Mouse (Mus musculus) E14TG2a.4 (cell line): ENCODE measurements around the gene Elmo1.

Experiments
- H3K27me3 ChIP-seq: 2 replicates; pipeline ENCODE4 v1.6.1; 2014; ENCODE audit warnings: low read length, control low read depth; ENCODE audit not compliant: insufficient read depth
- H3K36me3 ChIP-seq: 2 replicates; pipeline ENCODE4 v1.6.1; 2014; ENCODE audit warnings: low read length, control low read depth; ENCODE audit not compliant: insufficient read depth
- H3K4me1 ChIP-seq: replicated peaks from 2 replicates; pipeline ENCODE4 v1.6.1; 2014; ENCODE audit warnings: low read depth, low read length, control low read depth
- H3K4me3 ChIP-seq: replicated peaks from 2 replicates; pipeline ENCODE4 v1.5.1; 2014; ENCODE audit warnings: mild to moderate bottlenecking, low read length
- H3K9me3 ChIP-seq: 2 replicates; pipeline ENCODE4 v1.6.1; 2014; ENCODE audit warnings: low read length, control low read depth
- CTCF ChIP-seq: conservative IDR thresholded peaks from 2 replicates; pipeline ENCODE4 v1.5.1; 2014; ENCODE audit warnings: low read length
- NANOG ChIP-seq: IDR thresholded peaks from 2 replicates; pipeline ENCODE4 v1.6.1; 2014; ENCODE audit warnings: borderline replicate concordance, low read length, mixed read lengths
- POU5F1 ChIP-seq: IDR thresholded peaks from 2 replicates; pipeline ENCODE4 v1.6.1; 2014; ENCODE audit warnings: low read length, borderline replicate concordance

The Elmo1 gene

DNA sequence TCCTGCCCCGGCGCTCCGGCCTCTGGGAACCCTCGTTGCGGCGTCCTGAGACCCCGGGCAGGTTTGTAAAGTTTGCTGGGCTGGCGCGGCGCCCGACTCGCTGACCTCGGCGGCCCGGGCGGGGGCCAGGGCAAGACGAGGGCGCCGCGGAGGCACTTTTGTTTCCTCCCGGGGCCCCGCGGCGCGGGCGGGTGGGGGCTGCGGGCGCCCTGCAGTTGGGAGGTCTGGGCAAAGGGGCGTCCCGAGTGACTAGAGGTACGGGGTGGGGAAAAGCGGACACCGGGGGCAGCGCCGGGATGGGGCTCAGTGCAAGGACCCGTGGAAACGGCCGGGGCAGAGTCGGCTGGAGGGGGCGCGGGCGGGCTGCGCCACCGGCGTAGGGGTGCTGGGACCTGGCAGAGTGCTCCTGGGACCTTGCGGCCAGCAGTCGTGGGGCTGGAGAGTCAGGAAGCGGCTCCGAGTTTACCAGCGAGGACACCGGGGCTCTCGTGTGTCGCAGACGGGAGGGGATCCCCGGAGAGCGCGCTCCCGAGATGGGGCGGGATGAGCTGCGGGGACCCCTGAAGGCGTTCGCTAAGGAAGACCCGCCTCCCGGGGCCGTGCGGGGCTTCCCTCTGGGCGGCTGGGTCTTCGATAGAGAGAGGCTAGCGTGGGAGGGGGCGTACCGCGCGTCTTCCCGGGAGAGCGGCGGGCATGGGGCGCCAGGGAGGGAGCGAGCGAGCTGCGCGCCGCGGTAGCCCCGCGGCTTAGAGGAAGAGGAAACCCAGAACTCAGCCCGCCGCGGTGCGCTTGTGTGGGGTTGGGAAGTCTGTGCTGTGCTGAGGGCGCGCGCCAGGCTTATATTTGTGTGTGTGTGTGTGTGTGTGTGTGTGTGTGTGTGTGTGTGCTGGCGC lies 561 bp downstream of the Elmo1 start:
- Histone ChIP-seq H3K36me3 (no peaks in the 10 kb centered on the region), H3K4me3 (peak overlapping the region; percentile 92), H3K9me3 (no peaks in the 10 kb centered on the region), H3K4me1 (peaks cover 25% of the 10 kb centered on the region), H3K27me3 (peaks cover 42% of the 10 kb centered on the region)
- TF ChIP-seq CTCF (no peak), POU5F1 (no peak), NANOG (no peak)

- TF ChIP-seq POU5F1 (no peak), NANOG (no peak), CTCF (no peak)
- no peaks in the 10 kb centered on the region for H3K36me3 ChIP-seq
- peaks cover 42% of the 10 kb centered on the region for H3K27me3 ChIP-seq
- H3K9me3 ChIP-seq, result no peaks in the 10 kb centered on the region
- H3K4me3 ChIP-seq, result peak overlapping the region; percentile 92
- H3K4me1 ChIP-seq, result peaks cover 31% of the 10 kb centered on the region
These were observed 1.2 kb downstream of the Elmo1 start for GRCm38 (mm10) chr13:20091604-20091926.

- Histone ChIP-seq H3K27me3 (peaks cover 42% of the 10 kb centered on the region), H3K36me3 (no peaks in the 10 kb centered on the region), H3K4me3 (no peak overlapping the region), H3K9me3 (no peaks in the 10 kb centered on the region), H3K4me1 (peaks cover 39% of the 10 kb centered on the region)
- TF ChIP-seq CTCF (no peak), POU5F1 (no peak), NANOG (no peak)
These were observed 1.9 kb downstream of the Elmo1 start for GRCm38 (mm10) chr13:20092301-20092700.

GRCm38 (mm10) chr13:20093307-20094045 lies 3.1 kb downstream of the Elmo1 start:
- Histone ChIP-seq H3K27me3 (peaks cover 36% of the 10 kb centered on the region), H3K9me3 (no peaks in the 10 kb centered on the region), H3K36me3 (no peaks in the 10 kb centered on the region), H3K4me1 (peaks cover 51% of the 10 kb centered on the region), H3K4me3 (peak overlapping the region; percentile 18; the same call in 1 of the 2 replicates)
- no peak for TF ChIP-seq POU5F1
- no peak for TF ChIP-seq NANOG
- no peak for TF ChIP-seq CTCF

DNA sequence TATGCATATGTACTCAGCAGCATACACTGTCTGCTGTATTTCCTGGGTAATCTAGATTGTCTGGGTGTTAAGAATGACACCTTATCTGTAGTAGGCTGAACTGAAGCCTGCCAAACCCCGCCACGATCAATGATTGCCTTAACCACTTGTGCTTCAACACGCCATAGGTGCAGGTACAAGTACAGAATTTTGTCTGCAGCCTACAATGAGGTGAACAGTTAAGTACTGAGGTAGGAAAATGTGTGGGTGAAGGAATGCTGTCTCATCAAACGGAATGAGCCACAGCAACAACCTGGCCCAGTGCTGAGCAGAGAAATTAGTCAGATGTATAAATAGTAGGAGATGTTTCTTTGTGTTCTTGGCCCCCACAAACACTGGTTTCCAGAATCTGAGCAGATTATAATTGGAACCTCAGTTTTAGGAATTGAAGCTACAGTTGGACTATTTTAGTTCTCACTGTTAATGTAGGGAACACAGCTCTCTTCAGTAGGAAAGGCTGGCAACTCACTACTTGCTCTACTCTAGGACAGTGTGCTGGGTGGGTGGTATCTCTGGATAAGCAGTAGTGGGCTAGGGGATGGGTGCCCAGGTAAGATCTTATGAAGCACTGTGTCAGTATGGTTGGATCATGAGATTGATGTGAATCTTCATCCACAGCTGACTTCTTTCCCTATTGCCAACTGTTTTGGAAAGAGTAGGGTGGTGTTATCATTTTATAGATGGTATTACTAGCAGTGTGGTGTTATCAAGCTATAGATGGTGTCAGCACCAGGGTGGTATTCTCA lies 4.7 kb downstream of the Elmo1 start:
- Histone ChIP-seq H3K9me3 (no peaks in the 10 kb centered on the region), H3K4me1 (peaks cover 61% of the 10 kb centered on the region), H3K27me3 (peaks cover 26% of the 10 kb centered on the region), H3K4me3 (no peak overlapping the region), H3K36me3 (no peaks in the 10 kb centered on the region)
- TF ChIP-seq NANOG (no peak), POU5F1 (no peak), CTCF (no peak)

- H3K36me3 ChIP-seq, result no peaks in the 10 kb centered on the region
- no peak for TF ChIP-seq NANOG
- no peak for TF ChIP-seq POU5F1
- no peak for TF ChIP-seq CTCF
These were observed 6.7 kb downstream of the Elmo1 start for GRCm38 (mm10) chr13:20097006-20097617.

DNA sequence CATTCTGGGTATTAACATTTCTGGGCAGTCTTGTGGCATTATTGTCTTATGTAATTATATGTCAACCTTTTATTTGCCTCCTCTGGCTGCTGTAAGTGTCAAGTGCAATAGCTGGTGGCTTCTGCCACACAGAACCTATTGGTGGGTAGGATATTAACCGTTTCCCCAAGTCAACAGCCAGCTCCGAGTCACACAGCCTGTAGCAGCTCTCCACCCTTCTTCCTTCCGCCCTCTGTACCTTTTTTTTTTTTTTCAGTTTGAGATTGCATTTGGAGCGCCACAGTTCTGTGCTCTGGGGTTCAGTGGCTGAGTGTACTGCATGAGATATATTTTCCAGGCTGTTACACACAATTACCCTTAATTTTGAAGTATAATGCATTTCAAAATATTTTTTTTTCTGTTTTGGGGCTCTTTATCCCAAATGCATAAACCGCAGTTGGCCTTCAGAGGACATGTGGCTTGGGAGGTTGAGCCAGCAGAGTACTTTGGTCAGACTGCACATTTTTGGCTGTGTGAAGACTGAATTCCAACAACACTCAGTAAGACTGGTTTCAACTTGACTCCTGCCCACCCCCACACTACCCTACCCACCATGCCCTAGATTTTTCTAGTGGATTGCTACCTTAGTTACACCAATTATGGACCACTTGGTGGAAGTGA lies 7.7 kb downstream of the Elmo1 start:
- no peaks in the 10 kb centered on the region for H3K9me3 ChIP-seq
- H3K36me3 ChIP-seq, result no peaks in the 10 kb centered on the region
- no peak for TF ChIP-seq POU5F1
- no peak for TF ChIP-seq CTCF
- no peak for TF ChIP-seq NANOG
- H3K27me3 ChIP-seq, result peaks cover 11% of the 10 kb centered on the region; the same call in 1 of the 2 replicates
- 0 out of 2 replicates have a peak overlapping the region, but pooled peaks have one; percentile 18 for H3K4me3 ChIP-seq
- H3K4me1 ChIP-seq, result peaks cover 69% of the 10 kb centered on the region

More at GRCm38 (mm10) chr13:20097006-20097617, 6.7 kb downstream of the Elmo1 start:
- peak overlapping the region; percentile 18; the same call in 1 of the 2 replicates for H3K4me3 ChIP-seq
- peaks cover 75% of the 10 kb centered on the region for H3K4me1 ChIP-seq
- H3K27me3 ChIP-seq, result peaks cover 21% of the 10 kb centered on the region
- no peaks in the 10 kb centered on the region for H3K9me3 ChIP-seq
